Mouse (Mus musculus): ENCODE measurements around the gene Gm20721. TPM values are rescaled to one million over a fixed set of nuclear protein-coding genes. Genes with fewer than 3 reads are reported as not detected.

The Gm20721 gene
- total RNA-seq, 2 experiments from 2014 or later: 2.2 to 3.4 TPM

GRCm38 (mm10) chr2:174297086-174297571 is 49.4 kb downstream of the Gm20721 start:
- peak; percentile 71 for DNase-seq

GRCm38 (mm10) chr2:174295900-174296465 is 50.5 kb downstream of the Gm20721 start:
- no peak for DNase-seq

- DNase-seq: peak; percentile 92
Observed at GRCm38 (mm10) chr2:174295175-174295899, 51.2 kb downstream of the Gm20721 start.

- no peak for DNase-seq
Observed at GRCm38 (mm10) chr2:174294457-174294856, 52.1 kb downstream of the Gm20721 start.

- DNase-seq: no peak
Observed at GRCm38 (mm10) chr2:174291662-174292030, 54.9 kb downstream of the Gm20721 start.

GRCm38 (mm10) chr2:174291029-174291661 is 55.4 kb downstream of the Gm20721 start:
- no peak for DNase-seq

GRCm38 (mm10) chr2:174288673-174289430 is 57.7 kb downstream of the Gm20721 start:
- no peak for DNase-seq

GRCm38 (mm10) chr2:174287921-174288320 is 58.6 kb downstream of the Gm20721 start:
- DNase-seq: no peak

- DNase-seq: no peak
Observed at GRCm38 (mm10) chr2:174285921-174286470, 60.5 kb downstream of the Gm20721 start.

GRCm38 (mm10) chr2:174284807-174285457 is 61.6 kb downstream of the Gm20721 start:
- no peak for DNase-seq

- DNase-seq: peak; percentile 59
Observed at GRCm38 (mm10) chr2:174284011-174284410, 62.5 kb downstream of the Gm20721 start, which contains the start of gene Gnas. TSS of gene Gnas (plus strand) at chr2:174284320.

- DNase-seq: no peak
Observed at GRCm38 (mm10) chr2:174283341-174283740, 63.2 kb downstream of the Gm20721 start.

Other genes starting within 250 kb of the Gm20721 start
- 10 to 100 TPM; 64.1 to 65.0 TPM for gene Npepl1, start 236.4 kb downstream of the Gm20721 start, total RNA-seq (2021)
- gene Gnas, start 62.4 kb downstream of the Gm20721 start, total RNA-seq (2021): 1,000 to 10,000 TPM; 1,794 to 1,822 TPM
- 10 to 100 TPM; 50.5 to 56.3 TPM for gene Nelfcd, start 69.1 kb upstream of the Gm20721 start, total RNA-seq (2021)
- gene Ctsz, start 92.3 kb upstream of the Gm20721 start, total RNA-seq (2021): 10 to 100 TPM; 49.4 to 50.2 TPM
- 1 to 10 TPM; 1.3 to 1.7 TPM for gene Tubb1, start 104.0 kb upstream of the Gm20721 start, total RNA-seq (2021)
- 1,000 to 10,000 TPM in 1 of 2 experiments, 100 to 1,000 TPM in 1; 968 to 1,079 TPM for gene Atp5e, start 117.4 kb upstream of the Gm20721 start, total RNA-seq (2021)
- 100 to 1,000 TPM in 1 of 2 experiments, 10 to 100 TPM in 1; 96.7 to 106 TPM for gene Prelid3b, start 126.4 kb upstream of the Gm20721 start, total RNA-seq (2021)